Mouse (Mus musculus): ENCODE results near the gene Map3k6. TPM values are rescaled to one million over a fixed set of nuclear protein-coding genes. Genes with fewer than 3 reads are reported as not detected.

Map3k6 gene
- polyA plus RNA-seq, 1 experiment, result 53.6 TPM

- no peak for DNase-seq (ENCODE audit: low read depth)
These were observed 12.8 kb downstream of the Map3k6 start for GRCm38 (mm10) chr4:133253412-133253811.

- no peak for DNase-seq (ENCODE audit: low read depth)
These were observed 14.8 kb downstream of the Map3k6 start for GRCm38 (mm10) chr4:133255392-133255791.

- no peak for DNase-seq (ENCODE audit: low read depth)
These were observed 16.2 kb downstream of the Map3k6 start for GRCm38 (mm10) chr4:133256820-133257219.

GRCm38 (mm10) chr4:133257230-133257629 is 16.6 kb downstream of the Map3k6 start:
- no peak for DNase-seq (ENCODE audit: low read depth)

GRCm38 (mm10) chr4:133257798-133258408 is 17.3 kb downstream of the Map3k6 start:
- DNase-seq (ENCODE audit: low read depth), result no peak

GRCm38 (mm10) chr4:133261641-133262374 is 21.2 kb downstream of the Map3k6 start:
- no peak for DNase-seq (ENCODE audit: low read depth)

- no peak for DNase-seq (ENCODE audit: low read depth)
These were observed 21.8 kb downstream of the Map3k6 start for GRCm38 (mm10) chr4:133262375-133262765.

- no peak for DNase-seq (ENCODE audit: low read depth)
These were observed 22.3 kb downstream of the Map3k6 start, which contains the start of gene Sytl1 for GRCm38 (mm10) chr4:133262882-133263281. Sytl1 (minus strand) TSS chr4:133263113.

- no peak for DNase-seq (ENCODE audit: low read depth)
These were observed 23.1 kb downstream of the Map3k6 start for GRCm38 (mm10) chr4:133263756-133264155.

- no peak for DNase-seq (ENCODE audit: low read depth)
These were observed 23.9 kb downstream of the Map3k6 start for GRCm38 (mm10) chr4:133264559-133264958.

- no peak for DNase-seq (ENCODE audit: low read depth)
These were observed 24.7 kb downstream of the Map3k6 start for GRCm38 (mm10) chr4:133265297-133265696.

GRCm38 (mm10) chr4:133265759-133266158 is 25.1 kb downstream of the Map3k6 start:
- DNase-seq (ENCODE audit: low read depth), result no peak

GRCm38 (mm10) chr4:133266248-133266880 is 25.7 kb downstream of the Map3k6 start:
- no peak for DNase-seq (ENCODE audit: low read depth)

- no peak for DNase-seq (ENCODE audit: low read depth)
These were observed 28.3 kb downstream of the Map3k6 start for GRCm38 (mm10) chr4:133268931-133269330.

- no peak for DNase-seq (ENCODE audit: low read depth)
These were observed 29.0 kb downstream of the Map3k6 start for GRCm38 (mm10) chr4:133269596-133269995.

- no peak for DNase-seq (ENCODE audit: low read depth)
These were observed 30.3 kb downstream of the Map3k6 start for GRCm38 (mm10) chr4:133270929-133271328.

GRCm38 (mm10) chr4:133277104-133278026 is 36.7 kb downstream of the Map3k6 start, which contains the start of gene Tmem222:
Tmem222 (minus strand) TSS chr4:133277792.
- DNase-seq (ENCODE audit: low read depth), result no peak

- no peak for DNase-seq (ENCODE audit: low read depth)
These were observed 37.4 kb downstream of the Map3k6 start for GRCm38 (mm10) chr4:133278067-133278466.

GRCm38 (mm10) chr4:133278482-133278881 is 37.9 kb downstream of the Map3k6 start:
- no peak for DNase-seq (ENCODE audit: low read depth)

GRCm38 (mm10) chr4:133281513-133281912 is 40.9 kb downstream of the Map3k6 start:
- DNase-seq (ENCODE audit: low read depth), result no peak

GRCm38 (mm10) chr4:133281951-133282481 is 41.4 kb downstream of the Map3k6 start:
- DNase-seq (ENCODE audit: low read depth), result no peak
